Mouse (Mus musculus) stomach, postnatal 0 days (tissue): Measurements from ENCODE around the gene Adamtsl2.

Experiments used
- CTCF ChIP-seq: IDR thresholded peaks from 2 replicates; pipeline ENCODE4 v1.5.1; 2016; ENCODE audit warnings: antibody characterized with exemption, low read depth, mild to moderate bottlenecking, moderate library complexity
- EP300 ChIP-seq: optimal IDR thresholded peaks from 2 replicates; pipeline ENCODE3; 2016; ENCODE audit warnings: antibody characterized with exemption

DNA sequence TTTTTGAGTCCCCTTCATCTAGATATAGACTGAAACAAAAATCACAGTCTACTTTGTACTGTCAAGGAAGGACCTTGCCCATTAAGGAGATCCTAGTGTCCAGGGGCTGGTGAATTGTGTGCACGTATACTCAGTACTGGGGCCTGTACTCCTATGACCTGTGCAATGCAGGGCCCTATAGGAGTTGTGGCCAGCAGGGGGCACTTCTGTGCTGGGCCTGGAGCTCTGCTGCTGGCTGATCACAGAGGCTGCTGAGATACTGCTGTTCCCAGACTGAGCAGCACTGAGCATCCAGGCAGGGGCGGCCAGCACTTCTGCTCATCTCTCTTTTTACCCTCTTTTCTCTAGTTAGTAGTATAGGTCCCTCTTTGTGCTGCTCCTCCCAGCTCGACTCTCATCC, 35.7 kb upstream of the Adamtsl2 start:
- TF ChIP-seq CTCF = peak; percentile 93
- TF ChIP-seq EP300 = no peak
